ENCODE assay signal across 7 mouse cellular contexts in the genomic region with DNA sequence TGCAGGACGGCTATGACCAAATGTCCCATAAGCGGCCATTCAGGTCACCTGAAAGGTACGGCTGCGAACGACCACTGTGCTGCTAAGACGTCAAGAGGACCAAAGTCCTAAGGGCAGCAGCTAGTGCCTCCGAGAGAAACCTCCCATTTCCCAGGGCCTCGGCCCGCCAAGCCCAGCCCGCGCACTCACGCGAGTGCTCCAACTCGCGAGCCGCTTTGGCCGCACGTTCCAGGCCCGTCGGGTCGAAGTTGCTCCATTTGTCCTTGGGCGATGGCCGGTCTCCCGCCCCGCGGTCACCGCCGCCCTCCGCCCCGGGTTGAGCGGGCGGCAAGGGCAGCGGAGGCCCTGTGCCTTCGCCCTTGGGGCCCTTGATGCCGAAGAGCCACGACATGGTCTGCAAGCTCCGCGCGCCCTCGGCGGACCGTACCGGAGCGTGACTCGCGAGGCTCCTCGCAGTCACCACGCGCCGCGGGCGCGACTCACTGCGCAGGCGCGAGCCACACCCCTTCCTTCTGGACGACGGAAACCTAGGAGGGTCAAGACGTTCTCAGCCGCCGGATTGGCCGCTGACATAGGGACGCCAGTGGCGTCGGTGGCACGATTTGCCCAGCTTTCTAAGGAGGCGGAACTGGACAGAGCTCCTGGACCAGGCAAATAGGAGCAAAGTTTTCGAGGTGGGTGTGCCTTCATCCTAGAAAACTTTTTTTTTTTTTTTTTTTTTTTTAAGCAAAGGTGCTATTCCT. TPM values are rescaled to one million over a fixed set of nuclear protein-coding genes. Genes with fewer than 3 reads are reported as not detected.
DNase-seq lines count a peak whose midpoint lies in the region; ATAC-seq and TF ChIP-seq lines count a peak whose summit lies in the region.

A gene (minus strand): TSS at position 481 of the 743 bp plus-strand sequence.

- H3K27me3 ChIP-seq in embryonic facial prominence, embryonic 10.5 days (replicated peaks; ENCODE audit: low read depth, poor library complexity, severe bottlenecking) = no peaks in the 10 kb centered on the region
- H3K27me3 ChIP-seq in intestine, postnatal 0 days (replicated peaks; ENCODE audit: control insufficient read depth, insufficient read depth, low read length) = no peaks in the 10 kb centered on the region
- no peaks in the 10 kb centered on the region for H3K27me3 ChIP-seq in midbrain, embryonic 12.5 days
- H3K27me3 ChIP-seq in small intestine, adult 2 months (ENCODE audit: control insufficient read depth, insufficient read depth, low read length) = no peaks in the 10 kb centered on the region

- peaks cover 33% of the 10 kb centered on the region for H3K4me1 ChIP-seq in embryonic facial prominence, embryonic 10.5 days
- H3K4me1 ChIP-seq in intestine, postnatal 0 days (replicated peaks; ENCODE audit: control insufficient read depth, insufficient read depth, low read length) = no peaks in the 10 kb centered on the region
- peaks cover 19% of the 10 kb centered on the region for H3K4me1 ChIP-seq in midbrain, embryonic 12.5 days
- H3K4me1 ChIP-seq in small intestine, adult 2 months (ENCODE audit: control insufficient read depth, insufficient read depth, insufficient read length, low read length) = peaks cover 4% of the 10 kb centered on the region

- H3K36me3 ChIP-seq in embryonic facial prominence, embryonic 10.5 days (replicated peaks) = peaks cover 30% of the 10 kb centered on the region
- peaks cover 25% of the 10 kb centered on the region for H3K36me3 ChIP-seq in intestine, postnatal 0 days (ENCODE audit: control insufficient read depth, insufficient read depth)
- H3K36me3 ChIP-seq in midbrain, embryonic 12.5 days = peaks cover 18% of the 10 kb centered on the region
- peaks cover 6% of the 10 kb centered on the region for H3K36me3 ChIP-seq in small intestine, adult 2 months (ENCODE audit: control insufficient read depth, insufficient read depth, low read length)

- TF ChIP-seq CTCF in intestine, postnatal 0 days (IDR thresholded peaks at IDR 0.05; ENCODE audit: low read depth) = no peak
- TF ChIP-seq CTCF in small intestine, adult 2 months (IDR thresholded peaks at IDR 0.05; ENCODE audit: extremely low read depth, insufficient read length, insufficient replicate concordance, low read depth, low read length) = no peak

- H3K4me2 ChIP-seq in intestine, postnatal 0 days (replicated peaks; ENCODE audit: low read depth) = peak within 1 kb of the TSS; percentile 94
- H3K4me2 ChIP-seq in midbrain, embryonic 12.5 days (replicated peaks) = peak within 1 kb of the TSS; percentile 97

- peak; percentile 97 for ATAC-seq in intestine, postnatal 0 days
- peak; percentile 95 for ATAC-seq in midbrain, embryonic 12.5 days (ENCODE audit: low FRiP score, low read depth)

- TF ChIP-seq POLR2A in small intestine, adult 2 months (IDR thresholded peaks at IDR 0.05; ENCODE audit: low read depth, low read length) = peak; percentile 45

- intact Hi-C loops in left cerebral cortex, postnatal 4 days (cut with DNase I) = no loop called here

- H3K9ac ChIP-seq in intestine, postnatal 0 days (ENCODE audit: low read depth, low read length) = peak within 1 kb of the TSS; percentile 56
- peak within 1 kb of the TSS; percentile 78 for H3K9ac ChIP-seq in midbrain, embryonic 12.5 days (replicated peaks)

- peak within 1 kb of the TSS; percentile 81 for H3K27ac ChIP-seq in embryonic facial prominence, embryonic 10.5 days (replicated peaks)
- peak within 1 kb of the TSS; percentile 80 for H3K27ac ChIP-seq in intestine, postnatal 0 days (ENCODE audit: low read depth, low read length)
- 0 out of 2 replicates have a peak within 1 kb of the TSS, but pooled peaks have one; percentile 46 for H3K27ac ChIP-seq in midbrain, embryonic 12.5 days (replicated peaks)
- peak within 1 kb of the TSS; percentile 37 for H3K27ac ChIP-seq in small intestine, adult 2 months (ENCODE audit: insufficient read depth, low read depth, low read length)

- H3K4me3 ChIP-seq in embryonic facial prominence, embryonic 10.5 days = peak within 1 kb of the TSS; percentile 87
- H3K4me3 ChIP-seq in intestine, postnatal 0 days (ENCODE audit: low read depth, low read length) = peak within 1 kb of the TSS; percentile 66
- H3K4me3 ChIP-seq in midbrain, embryonic 12.5 days = peak within 1 kb of the TSS; percentile 88
- H3K4me3 ChIP-seq in small intestine, adult 2 months (ENCODE audit: low read depth, low read length) = peak within 1 kb of the TSS; percentile 74

- DNase-seq in adrenal gland, postnatal 10 days = peak; percentile 98
- DNase-seq in embryonic facial prominence, embryonic 10.5 days (ENCODE audit: low spot score) = peak; percentile 97
- DNase-seq in gonadal fat pad, adult 2 months (ENCODE audit: low read depth) = peak; percentile 78
- DNase-seq in left cerebral cortex, postnatal 4 days = peak; percentile 98

- no peaks in the 10 kb centered on the region for H3K9me3 ChIP-seq in embryonic facial prominence, embryonic 10.5 days
- H3K9me3 ChIP-seq in intestine, postnatal 0 days (ENCODE audit: control insufficient read depth) = no peaks in the 10 kb centered on the region
- H3K9me3 ChIP-seq in midbrain, embryonic 12.5 days = no peaks in the 10 kb centered on the region

- WGBS in embryonic facial prominence, embryonic 10.5 days = under 1% methylated on average over 68 of the region's 68 CpGs
- WGBS in intestine, postnatal 0 days = 1% methylated on average over 67 of the region's 68 CpGs
- WGBS in midbrain, embryonic 12.5 days = under 1% methylated on average over 68 of the region's 68 CpGs
- WGBS in small intestine, adult 2 months = 2% methylated on average over 68 of the region's 68 CpGs

RNA-seq across cellular contexts. Expression of the gene that starts here (rescaled TPM):
- total RNA-seq in adrenal gland, postnatal 10 days (2021) = 100 to 1,000 TPM; 118 to 141 TPM
- polyA plus RNA-seq in embryonic facial prominence, embryonic 10.5 days (2016; fragmentation: Nextera tagmentation; extraction: Ambion mirVana) = 132 and 137 TPM in 2 replicates
- 52.8 and 68.3 TPM in 2 replicates for polyA plus RNA-seq in gonadal fat pad, adult 2 months (2012; rRNA removed)
- polyA plus RNA-seq in intestine, postnatal 0 days (2015; fragmentation: Nextera tagmentation; extraction: Ambion mirVana) = 39.6 and 40.4 TPM in 2 replicates
- total RNA-seq in left cerebral cortex, postnatal 4 days (2021) = 10 to 100 TPM; 64.8 to 69.8 TPM
- polyA plus RNA-seq in midbrain, embryonic 12.5 days (2016; fragmentation: Nextera tagmentation; extraction: Ambion mirVana) = 87.1 and 97.3 TPM in 2 replicates
- 57.3 and 65.5 TPM in 2 replicates for polyA plus RNA-seq in small intestine, adult 2 months (2012; rRNA removed)

Comparison
In these comparisons a context has a peak if more than half of its experiments do, and no peak if none do; other contexts are left out.
1. Peak in every context shown above with its lines: DNase-seq, ATAC-seq, H3K4me3 ChIP-seq and H3K27ac ChIP-seq.